Mouse (Mus musculus) left cerebral cortex, postnatal 14 days (tissue): ENCODE data around the gene Gkn3. TPM values are rescaled to one million over a fixed set of nuclear protein-coding genes. Genes with fewer than 3 reads are reported as not detected.

Source experiments
- DNase-seq, 2 experiments: peaks; one replicate each; pipeline ENCODE4 v3.0.0; 2021 to 2022; ENCODE audit warnings: low spot score in 2 of 2, mixed read lengths in 1 of 2
- intact Hi-C: fragments of 180-260 bp; cut with DNase I; formaldehyde crosslinking; loops from one replicate; pipeline ENCODE4 v1.15.1; 2025
- total RNA-seq, 2 experiments: library from RNA; stranded (reverse); gene quantifications; 2 replicates each; pipeline ENCODE4 v1.2.3; 2021

Gkn3 gene
- total RNA-seq, 2 experiments from 2014 or later: 3.9 TPM

- intact Hi-C loops: no loop called here
- DNase-seq: peak; percentile 38 to 44
Measured at GRCm38 (mm10) chr6:87383926-87384691, 4.6 kb downstream of the Gkn3 start.

- intact Hi-C loops: no loop called here
- DNase-seq: no peak
Measured at GRCm38 (mm10) chr6:87373057-87373456, 15.7 kb downstream of the Gkn3 start, which contains the start of gene Gkn2. Gene Gkn2 (plus strand): TSS chr6:87373357.

- peak in 1 of 2 experiments; percentile 18 for DNase-seq
- intact Hi-C loops: no loop called here
Measured at GRCm38 (mm10) chr6:87369223-87369622, 19.5 kb downstream of the Gkn3 start.

DNA sequence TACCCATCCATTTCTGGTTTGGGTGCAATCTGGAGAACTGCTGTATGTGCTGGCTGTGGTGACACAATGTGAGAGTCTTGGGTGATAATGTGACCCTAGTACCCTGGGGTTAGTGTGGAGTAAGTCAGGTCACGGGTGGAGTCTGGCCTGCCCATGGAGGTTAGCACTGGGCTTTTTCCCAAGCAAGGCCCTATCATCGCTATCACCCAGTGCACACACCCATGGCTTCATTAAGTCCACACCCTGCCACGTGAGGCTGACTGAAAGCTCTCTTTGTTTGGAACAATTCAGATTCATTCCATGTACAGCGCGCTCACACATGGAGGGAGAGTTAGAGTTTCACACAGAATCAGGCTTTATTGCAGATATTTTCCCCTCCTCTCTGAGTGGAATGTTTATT lies 34.3 kb downstream of the Gkn3 start:
- intact Hi-C loops: no loop called here

DNA sequence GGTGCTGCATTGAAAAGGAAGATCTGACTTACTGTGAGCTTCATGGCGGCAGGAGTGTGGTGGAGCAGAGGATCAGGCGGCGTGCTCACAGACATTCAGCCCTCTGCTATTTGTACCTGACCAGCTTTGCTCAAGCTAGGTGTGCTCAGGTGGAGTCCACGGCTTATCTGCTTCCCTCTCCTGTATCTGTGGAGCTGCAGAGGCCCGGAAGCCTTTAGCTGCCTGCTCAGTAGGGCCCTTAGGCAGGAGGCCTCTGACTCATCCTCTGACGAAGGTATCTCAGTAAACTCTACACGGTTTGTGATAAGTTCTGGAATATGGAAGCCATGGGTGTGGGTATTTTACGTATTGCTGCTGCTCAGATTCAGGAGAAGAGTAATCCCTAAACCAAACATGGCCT lies 37.9 kb downstream of the Gkn3 start, which contains the start of gene Gkn1:
Gene Gkn1, minus strand, starts transcription at position 114 of the 400 bp plus-strand sequence.
- intact Hi-C loops: no loop called here
- no peak for DNase-seq

More for the DNA sequence above, 34.3 kb downstream of the Gkn3 start:
- DNase-seq: no peak

DNA sequence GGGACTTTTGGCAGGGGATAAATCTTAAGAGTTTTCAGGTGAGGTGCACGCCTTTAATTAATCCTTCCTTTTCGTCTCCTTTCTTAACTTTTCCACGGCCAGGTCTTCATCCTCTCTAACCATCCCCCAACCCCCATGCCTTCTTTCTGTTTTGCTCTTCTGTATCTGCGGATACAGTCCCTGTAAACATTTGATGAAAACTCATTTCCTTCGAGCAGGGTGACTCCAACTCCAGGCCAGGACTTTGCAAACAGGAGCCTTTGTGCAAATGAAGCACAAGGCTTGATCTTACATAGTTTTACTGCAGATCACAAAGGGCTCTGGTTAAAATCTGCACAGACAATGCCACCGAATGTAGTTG lies 52.8 kb downstream of the Gkn3 start:
- intact Hi-C loops: loop anchor here (1.0 to 2.0 kb wide), 2 partner anchors 51 to 235 kb away; no protein-coding TSS in a partner anchor
- DNase-seq: no peak

DNA sequence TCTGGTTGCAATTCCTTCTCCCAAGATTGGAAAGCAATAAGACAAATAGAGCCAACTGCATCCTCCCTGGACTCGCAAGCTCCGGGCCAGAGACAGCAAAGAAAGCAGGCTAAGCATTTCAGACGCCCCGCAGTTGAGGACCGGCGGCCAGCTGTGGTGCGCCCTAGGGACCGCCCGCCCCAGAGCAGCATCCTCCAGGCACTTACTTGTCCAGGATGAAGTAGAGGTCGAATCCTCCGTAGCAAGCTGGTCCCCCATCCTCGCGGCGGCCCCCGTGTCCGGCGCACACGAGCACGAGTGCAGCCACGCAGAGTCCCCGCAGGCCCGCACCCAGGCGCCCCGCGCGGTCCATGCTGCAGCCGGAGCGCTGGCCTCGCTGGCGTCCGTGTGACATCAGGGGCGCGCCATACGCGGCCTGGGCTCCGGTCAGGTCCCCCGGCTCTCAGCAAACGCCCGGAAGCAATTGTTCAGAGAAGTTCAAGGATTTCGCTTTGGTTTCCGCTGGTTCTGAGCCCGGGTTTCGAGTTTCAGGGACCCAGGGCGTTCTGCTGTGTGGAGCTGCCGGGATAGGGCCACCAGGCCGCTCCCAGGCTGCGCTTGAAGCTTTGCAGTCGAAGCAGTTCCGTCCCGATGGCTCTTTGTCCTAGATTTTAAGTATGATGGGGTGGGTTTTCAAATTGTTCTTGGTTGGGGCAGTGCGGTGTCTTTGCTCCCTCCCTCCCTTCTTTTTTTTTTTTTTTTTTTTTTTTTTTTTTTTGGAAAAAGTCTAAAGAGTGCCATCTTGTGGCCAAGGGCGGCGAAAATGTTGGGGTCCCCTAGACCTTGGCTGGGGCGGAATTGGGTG lies 53.4 kb downstream of the Gkn3 start, which contains the start of gene Antxr1:
Gene Antxr1, minus strand, starts transcription at position 731 of the 844 bp plus-strand sequence.
- DNase-seq: peak; percentile 34 to 58
- intact Hi-C loops: loop anchor here (1.0 to 2.0 kb wide), 2 partner anchors 51 to 234 kb away; no protein-coding TSS in a partner anchor

DNA sequence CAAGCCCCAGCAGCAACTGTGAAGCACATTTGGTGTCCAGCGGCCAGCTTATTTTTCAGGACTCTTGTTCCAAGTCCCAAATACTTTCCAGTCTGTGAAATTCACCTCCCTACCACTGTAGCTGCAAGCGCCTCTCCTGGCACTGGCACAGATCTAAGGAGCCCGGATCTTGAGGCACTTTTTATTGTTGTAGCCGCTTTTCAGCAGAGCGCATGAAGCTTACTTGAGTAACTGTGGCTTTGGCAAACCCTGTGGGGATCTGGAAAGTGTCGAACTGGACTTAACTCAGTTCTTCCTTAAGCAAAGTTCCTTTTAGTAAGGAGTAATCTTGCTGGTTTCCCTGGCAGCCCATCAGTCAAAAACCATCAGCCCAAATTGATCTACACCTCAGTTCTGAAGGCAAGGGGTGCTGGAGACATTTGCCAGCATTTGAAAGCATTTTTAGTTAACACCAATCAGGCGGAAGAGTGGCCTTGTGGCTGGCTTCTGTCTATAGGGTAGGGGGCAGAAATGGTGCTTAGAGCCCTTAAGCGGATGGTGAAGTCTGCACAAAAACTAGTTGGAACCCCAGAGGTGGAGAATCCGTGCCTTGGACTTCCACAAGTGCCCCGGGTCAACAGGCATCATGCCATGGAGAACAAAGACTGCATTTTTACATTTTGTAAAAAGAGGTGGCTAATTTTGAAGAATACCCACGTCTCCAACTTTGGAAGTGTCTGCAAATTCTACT lies 54.2 kb downstream of the Gkn3 start:
- DNase-seq: peak; percentile 59 to 81
- intact Hi-C loops: loop anchor here (1.0 to 5.0 kb wide), 3 partner anchors 42 to 233 kb away; no protein-coding TSS in a partner anchor

Other genes starting within 250 kb of the Gkn3 start
- gene Antxr1, start 53.1 kb downstream of the Gkn3 start, total RNA-seq: 10 to 100 TPM; 15.4 to 15.5 TPM
- gene Gkn1, start 38.0 kb downstream of the Gkn3 start, total RNA-seq: under 1 TPM; 0.27 to 0.29 TPM
- gene Gkn2, start 15.6 kb downstream of the Gkn3 start, total RNA-seq: not detected
- gene Bmp10, start 40.1 kb upstream of the Gkn3 start, total RNA-seq: not detected
- 10 to 100 TPM in 1 of 2 experiments, 1 to 10 TPM in 1; 7.9 to 11.0 TPM for gene Arhgap25, start 144.3 kb upstream of the Gkn3 start, total RNA-seq
- under 1 TPM; 0.32 to 0.92 TPM for gene Prokr1, start 201.8 kb upstream of the Gkn3 start, total RNA-seq